Mouse (Mus musculus): ENCODE measurements around the gene Ppil4.
"Not testable (repeated sequence)": the region's sequence is repeated elsewhere in the genome, so short reads cannot be mapped to it uniquely, and the experiment has no call there.

Gene Ppil4

GRCm38 (mm10) chr10:7792751-7793385 lies at the start of gene Ppil4, which contains the start of gene Ginm1:
Gene Ppil4 (plus strand): TSS chr10:7792891.
Gene Ginm1 (minus strand): TSS chr10:7792824.
- DNase-seq: peak; percentile 91

GRCm38 (mm10) chr10:7745528-7745927 lies 47.2 kb upstream of the Ppil4 start:
- not testable (repeated sequence) for DNase-seq

GRCm38 (mm10) chr10:7748752-7749151 lies 43.9 kb upstream of the Ppil4 start:
- no peak for DNase-seq

GRCm38 (mm10) chr10:7757544-7757943 lies 35.1 kb upstream of the Ppil4 start:
- no peak for DNase-seq

- DNase-seq: no peak
Observed at GRCm38 (mm10) chr10:7772346-7772745, 20.3 kb upstream of the Ppil4 start.

GRCm38 (mm10) chr10:7772769-7773168 lies 19.9 kb upstream of the Ppil4 start:
- DNase-seq: no peak

GRCm38 (mm10) chr10:7775421-7775820 lies 17.3 kb upstream of the Ppil4 start:
- no peak for DNase-seq

- peak; percentile 22 for DNase-seq
Observed at GRCm38 (mm10) chr10:7778361-7778760, 14.3 kb upstream of the Ppil4 start.

- no peak for DNase-seq
Observed at GRCm38 (mm10) chr10:7779751-7780237, 12.9 kb upstream of the Ppil4 start.

GRCm38 (mm10) chr10:7780238-7781176 lies 12.2 kb upstream of the Ppil4 start:
- DNase-seq: peak; percentile 87

GRCm38 (mm10) chr10:7781214-7781613 lies 11.5 kb upstream of the Ppil4 start:
- no peak for DNase-seq

GRCm38 (mm10) chr10:7787319-7787718 lies 5.4 kb upstream of the Ppil4 start:
- DNase-seq: no peak

- DNase-seq: no peak
Observed at GRCm38 (mm10) chr10:7792254-7792750, 389 bp upstream of the Ppil4 start.

- no peak for DNase-seq
Observed at GRCm38 (mm10) chr10:7801258-7801657, 8.6 kb downstream of the Ppil4 start.

GRCm38 (mm10) chr10:7802519-7803140 lies 9.9 kb downstream of the Ppil4 start:
- no peak for DNase-seq

- DNase-seq: peak; percentile 39
Observed at GRCm38 (mm10) chr10:7809937-7810336, 17.2 kb downstream of the Ppil4 start.

GRCm38 (mm10) chr10:7816476-7816875 lies 23.8 kb downstream of the Ppil4 start:
- DNase-seq: no peak

GRCm38 (mm10) chr10:7818676-7819075 lies 26.0 kb downstream of the Ppil4 start:
- no peak for DNase-seq

GRCm38 (mm10) chr10:7819156-7819555 lies 26.5 kb downstream of the Ppil4 start:
- no peak for DNase-seq

- no peak for DNase-seq
Observed at GRCm38 (mm10) chr10:7819603-7820002, 26.9 kb downstream of the Ppil4 start.

GRCm38 (mm10) chr10:7820171-7820570 lies 27.5 kb downstream of the Ppil4 start:
- no peak for DNase-seq

- no peak for DNase-seq
Observed at GRCm38 (mm10) chr10:7821981-7822380, 29.3 kb downstream of the Ppil4 start.

GRCm38 (mm10) chr10:7824663-7825280 lies 32.1 kb downstream of the Ppil4 start:
- no peak for DNase-seq

All from cerebellum, adult 9-11 months (tissue).